Mouse (Mus musculus): ENCODE results near the gene Gsdma3.

- TF ChIP-seq CTCF (IDR thresholded peaks at IDR 0.05; ENCODE audit: control insufficient read depth, insufficient read depth, low read length): no peak
- TF ChIP-seq POLR2A (IDR thresholded peaks at IDR 0.05; ENCODE audit: borderline replicate concordance, control insufficient read depth, low read depth, low read length): no peak
Observed at GRCm38 (mm10) chr11:98682811-98683210, 56.7 kb downstream of the Gsdma3 start.
